Mouse (Mus musculus) E14TG2a.4 (cell line): ENCODE results near the gene Pigu.

ENCODE experiments used
- CTCF ChIP-seq: conservative IDR thresholded peaks from 2 replicates; pipeline ENCODE4 v1.5.1; 2014; ENCODE audit warnings: low read length
- NANOG ChIP-seq: IDR thresholded peaks from 2 replicates; pipeline ENCODE4 v1.6.1; 2014; ENCODE audit warnings: borderline replicate concordance, low read length, mixed read lengths
- POU5F1 ChIP-seq: IDR thresholded peaks from 2 replicates; pipeline ENCODE4 v1.6.1; 2014; ENCODE audit warnings: low read length, borderline replicate concordance

DNA sequence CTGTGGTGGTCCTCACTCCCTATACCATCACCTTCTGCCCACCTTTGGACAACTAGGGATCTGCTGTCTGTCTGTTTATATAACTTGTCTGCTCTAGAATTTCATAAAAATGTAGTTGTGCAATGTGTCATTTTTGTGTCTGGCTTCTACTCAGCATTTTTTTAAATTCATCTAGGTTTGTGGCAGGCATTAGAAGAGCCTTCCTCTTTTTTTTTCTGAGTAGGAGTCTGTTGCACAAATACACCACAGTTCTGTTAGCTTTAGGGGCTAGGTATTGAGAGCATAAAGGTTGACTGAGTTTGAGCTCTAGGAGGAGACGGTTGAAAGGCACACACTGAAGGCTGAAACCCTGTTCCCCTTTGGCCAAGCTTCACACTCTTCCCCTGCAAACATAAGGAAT is 16.1 kb upstream of the Pigu start:
- TF ChIP-seq CTCF (no peak), NANOG (no peak), POU5F1 (no peak)
